Mouse (Mus musculus): ENCODE measurements around the gene Sbno2. TPM values are rescaled to one million over a fixed set of nuclear protein-coding genes. Genes with fewer than 3 reads are reported as not detected.

The Sbno2 gene
- total RNA-seq, 2 experiments from 2014 or later = 9.2 to 20.9 TPM

DNA sequence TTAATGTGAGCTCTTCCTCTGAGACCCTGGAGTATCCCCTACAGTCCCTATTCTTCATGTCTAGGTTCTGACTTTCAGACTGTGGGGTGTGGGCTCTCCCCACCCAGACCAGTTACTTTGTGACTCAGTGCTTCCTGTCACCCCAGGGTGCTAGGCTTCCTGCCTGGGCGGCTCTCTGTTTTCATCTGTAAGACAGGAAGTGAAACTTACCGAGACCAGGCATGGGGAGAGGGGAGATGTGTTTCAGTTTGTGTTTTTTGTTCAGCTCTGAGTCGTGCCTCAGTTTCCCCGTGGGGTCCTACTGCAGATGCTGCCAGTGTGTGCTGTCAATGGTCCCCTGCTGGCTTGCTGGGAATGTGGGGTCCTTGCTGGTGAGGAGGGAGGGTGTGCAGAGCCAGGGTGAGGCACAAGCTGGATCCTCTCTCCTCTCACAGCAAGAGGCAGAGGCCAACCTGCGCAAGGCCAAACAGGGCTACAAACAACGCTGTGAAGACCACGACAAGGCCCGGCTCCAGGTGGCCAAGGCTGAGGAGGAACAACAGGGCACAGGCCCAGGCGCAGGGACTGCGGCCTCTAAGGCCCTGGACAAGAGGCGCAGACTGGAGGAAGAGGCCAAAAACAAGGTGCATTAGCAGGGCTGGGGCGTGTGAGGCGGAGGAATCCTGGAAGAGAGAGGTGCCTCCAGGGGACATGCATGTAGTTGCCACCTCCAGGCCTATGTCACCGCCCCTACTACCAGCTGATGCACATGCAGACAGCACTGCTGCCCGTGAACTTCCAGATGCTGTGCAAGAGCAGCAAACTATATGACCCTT is 80.9 kb downstream of the Sbno2 start:
- ATAC-seq (replicated peaks; ENCODE audit: low FRiP score, poor library complexity, severe bottlenecking) = no peak

DNA sequence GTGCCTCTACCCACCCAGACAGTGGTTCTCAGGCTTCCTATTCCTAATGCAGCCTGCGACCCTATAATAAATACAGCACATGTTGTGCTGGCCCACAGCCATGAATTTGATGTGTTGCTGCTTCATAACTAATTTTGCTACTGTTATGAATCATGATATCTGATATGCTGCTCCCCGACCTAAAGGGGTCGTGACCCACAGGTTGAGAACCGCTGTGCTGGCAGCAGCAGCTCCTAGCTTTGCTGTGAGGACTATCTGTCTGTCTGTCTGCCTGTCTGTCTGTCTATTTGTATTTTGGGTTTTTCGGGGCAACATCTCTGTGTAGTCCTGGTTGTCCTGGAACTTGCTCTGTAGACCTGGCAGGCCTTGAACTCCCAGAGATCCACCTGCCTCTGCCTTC is 81.6 kb downstream of the Sbno2 start:
- no peak for ATAC-seq (replicated peaks; ENCODE audit: low FRiP score, poor library complexity, severe bottlenecking)

DNA sequence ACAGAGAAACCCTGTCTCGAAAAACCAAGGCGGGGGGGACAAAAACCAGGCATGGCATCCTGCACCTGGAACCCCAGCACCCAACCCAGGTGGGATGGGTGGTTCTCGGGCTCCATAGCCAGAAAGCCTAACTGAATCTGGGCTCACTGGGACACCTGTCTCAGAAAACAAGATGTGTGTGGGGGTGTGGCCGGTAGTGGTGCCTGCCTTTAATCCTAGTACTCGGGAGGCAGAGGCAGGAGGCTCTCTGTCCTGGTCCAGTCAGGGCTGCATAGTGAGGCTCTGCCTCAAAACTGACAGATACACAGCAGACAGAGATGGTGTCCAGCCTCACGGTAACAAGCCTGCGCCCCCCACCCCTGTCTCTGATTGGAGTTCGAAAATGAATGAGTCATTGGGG is 82.6 kb downstream of the Sbno2 start:
- ATAC-seq (replicated peaks; ENCODE audit: low FRiP score, poor library complexity, severe bottlenecking) = no peak

DNA sequence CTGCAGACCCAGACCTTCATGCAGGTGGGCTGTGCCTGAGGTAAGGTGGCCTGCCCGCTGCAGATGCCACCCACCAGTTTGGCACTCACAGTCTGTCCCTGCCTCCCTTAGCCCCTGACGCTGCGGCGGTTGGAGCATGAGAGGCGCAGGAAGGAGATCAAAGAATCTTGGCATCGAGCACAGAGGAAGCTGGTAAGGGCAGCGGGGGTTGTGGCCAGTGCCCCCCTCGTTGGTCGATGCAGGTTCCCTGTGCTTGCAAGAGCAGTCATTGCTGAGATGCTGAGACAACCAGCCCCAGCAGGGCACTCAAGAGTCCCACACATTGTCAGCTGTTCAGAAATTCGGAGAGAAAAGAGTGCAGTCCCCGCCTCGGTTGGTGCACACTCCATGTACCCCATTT is 83.2 kb downstream of the Sbno2 start:
- ATAC-seq (replicated peaks; ENCODE audit: low FRiP score, poor library complexity, severe bottlenecking) = no peak

DNA sequence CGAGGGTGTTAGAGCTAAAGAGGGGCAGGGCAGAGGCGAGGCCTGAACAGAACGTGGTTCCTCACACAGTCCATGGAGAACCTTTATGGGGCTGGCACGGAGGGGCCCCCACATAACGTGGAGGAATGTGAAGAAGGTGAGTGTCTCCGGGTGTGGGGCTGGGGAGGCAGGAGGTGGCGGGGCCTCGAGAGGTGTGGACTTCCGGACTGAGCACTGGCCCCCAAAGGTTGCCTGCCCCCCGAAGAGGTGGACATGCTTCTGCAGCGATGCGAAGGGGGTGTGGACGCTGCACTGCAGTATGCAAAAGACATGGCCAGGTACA is 84.1 kb downstream of the Sbno2 start:
- no peak for ATAC-seq (replicated peaks; ENCODE audit: low FRiP score, poor library complexity, severe bottlenecking)

DNA sequence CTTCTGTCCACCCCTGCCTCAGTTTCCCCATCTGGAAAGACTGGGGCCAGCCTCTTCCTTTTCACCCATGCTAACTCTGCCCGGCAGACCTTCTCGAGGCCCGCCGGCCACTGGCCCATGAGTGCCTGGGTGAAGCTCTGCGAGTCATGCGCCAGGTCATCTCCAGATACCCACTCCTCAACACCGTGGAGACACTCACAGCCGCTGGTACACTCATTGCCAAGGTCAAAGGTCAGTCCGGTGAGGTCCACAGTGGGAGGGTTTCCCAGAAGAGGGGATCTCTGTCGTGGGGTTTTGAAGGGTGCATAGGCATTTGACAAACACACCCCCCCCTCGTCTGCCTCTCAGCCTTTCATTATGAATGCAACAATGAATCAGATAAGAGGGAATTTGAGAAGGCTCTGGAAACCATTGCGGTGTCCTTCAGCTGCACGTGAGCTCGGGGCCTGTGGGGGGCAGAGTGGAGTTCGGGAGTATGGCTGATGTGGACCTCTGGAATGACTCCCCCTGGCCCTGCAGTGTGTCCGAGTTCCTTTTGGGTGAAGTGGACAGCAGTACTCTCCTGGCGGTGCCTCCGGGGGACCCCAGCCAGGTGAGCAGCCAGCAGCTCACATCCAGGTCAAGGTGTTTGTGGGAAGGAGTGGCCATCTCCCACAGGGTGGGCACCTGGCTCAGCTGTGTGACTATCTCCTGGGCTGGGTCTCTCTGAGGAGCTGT is 84.6 kb downstream of the Sbno2 start:
- ATAC-seq (replicated peaks; ENCODE audit: low FRiP score, poor library complexity, severe bottlenecking) = no peak

DNA sequence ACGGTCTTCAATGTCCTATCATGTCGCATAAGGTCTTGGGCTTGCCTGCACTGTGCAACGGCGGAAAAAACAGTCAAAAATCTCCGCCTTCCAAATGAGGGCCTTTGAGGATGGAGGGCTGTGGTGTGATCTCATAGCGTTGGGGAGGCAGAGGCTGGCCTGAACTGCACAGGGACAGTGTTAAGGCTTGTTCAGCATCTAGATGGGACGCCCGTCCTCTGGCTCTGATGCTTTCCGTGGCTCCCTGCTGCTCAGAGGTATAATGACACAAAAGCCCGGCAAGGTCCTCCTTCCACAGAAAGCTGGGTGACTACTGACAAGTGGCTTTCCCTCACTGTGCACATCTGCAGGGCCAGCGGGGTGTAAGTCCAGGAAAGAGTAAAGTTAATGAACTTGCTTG is 85.2 kb downstream of the Sbno2 start:
- ATAC-seq (replicated peaks; ENCODE audit: low FRiP score, poor library complexity, severe bottlenecking) = no peak

DNA sequence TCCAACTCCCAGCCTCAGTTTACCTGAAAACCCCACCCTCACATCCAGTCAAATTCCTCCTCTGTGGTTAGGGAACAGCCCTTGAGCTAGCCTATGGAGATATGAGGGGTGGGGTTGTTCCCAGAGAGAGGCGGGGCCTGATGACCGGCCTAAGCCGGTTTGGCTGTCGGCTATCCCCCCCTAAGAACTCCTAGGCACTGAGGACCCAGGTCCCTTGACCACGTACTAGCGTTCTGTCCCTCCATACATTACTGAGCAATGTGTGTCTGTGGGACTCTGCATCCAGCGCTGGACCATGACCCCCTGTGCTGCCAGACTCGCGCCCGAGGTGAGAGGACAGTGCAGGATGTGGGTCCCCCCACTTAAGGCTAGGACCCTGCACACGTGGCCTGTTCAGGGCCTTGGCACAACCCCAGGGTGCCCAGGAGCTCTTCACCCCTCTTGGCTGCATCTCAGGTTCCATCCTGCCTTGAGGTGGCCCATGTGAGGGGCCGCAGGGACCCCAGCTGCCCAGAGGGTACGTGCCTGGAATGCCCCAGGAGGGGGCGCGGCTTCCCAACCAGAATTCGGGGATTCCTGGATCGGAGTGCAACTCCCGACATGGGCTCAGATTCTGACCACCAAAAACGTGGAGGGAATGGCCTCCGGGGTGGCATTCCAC is 85.8 kb downstream of the Sbno2 start:
- ATAC-seq (replicated peaks; ENCODE audit: low FRiP score, poor library complexity, severe bottlenecking) = no peak

DNA sequence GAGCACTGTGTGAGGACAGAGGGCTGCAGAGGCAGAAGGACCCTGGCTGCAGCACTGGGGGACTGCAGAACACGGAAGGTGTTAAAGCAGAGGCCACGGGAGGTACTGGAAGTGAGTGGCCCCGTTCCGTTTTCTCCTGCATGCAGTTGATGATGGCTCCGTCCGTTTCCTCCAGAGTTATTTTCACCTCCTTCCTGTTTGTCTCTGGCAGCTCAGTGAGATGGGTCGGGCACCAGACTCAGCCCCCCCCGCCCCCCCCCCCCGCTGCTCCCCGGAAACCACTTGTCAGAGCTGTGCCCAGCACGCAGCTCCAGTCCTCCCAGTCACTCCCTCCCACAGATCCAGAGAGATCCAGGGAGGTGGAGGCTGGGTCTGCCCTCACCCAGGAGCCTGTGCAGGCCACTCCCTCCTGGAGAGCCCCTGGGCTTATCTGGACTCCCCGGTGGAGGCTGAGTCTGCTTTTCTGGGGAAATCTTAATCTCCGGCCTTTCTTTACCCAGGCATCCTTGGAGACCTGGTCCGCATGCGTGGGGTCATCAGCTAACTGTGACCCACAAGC is 86.6 kb downstream of the Sbno2 start:
- ATAC-seq (replicated peaks; ENCODE audit: low FRiP score, poor library complexity, severe bottlenecking) = peak; percentile 27

DNA sequence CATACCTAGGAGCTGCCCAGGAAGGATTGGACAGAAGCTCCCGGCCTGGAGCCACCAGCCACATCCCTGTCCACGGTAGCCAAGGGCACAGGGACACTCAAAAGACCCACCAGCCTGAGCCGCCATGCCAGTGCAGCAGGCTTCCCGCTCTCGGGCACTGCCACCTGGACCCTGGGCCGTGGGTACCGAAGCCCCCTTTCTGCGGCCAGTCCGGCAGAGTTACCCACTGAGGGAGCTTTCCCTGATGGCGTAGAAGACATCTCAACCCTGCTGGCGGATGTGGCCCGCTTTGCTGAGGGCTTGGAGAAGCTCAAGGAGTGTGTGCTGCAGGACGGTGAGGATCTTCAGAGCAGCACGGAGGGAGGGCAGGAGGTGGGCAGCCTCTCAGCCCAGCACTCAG is 87.6 kb downstream of the Sbno2 start:
- ATAC-seq (replicated peaks; ENCODE audit: low FRiP score, poor library complexity, severe bottlenecking) = 0 out of 2 replicates have a peak, but pooled peaks have one; percentile 14

DNA sequence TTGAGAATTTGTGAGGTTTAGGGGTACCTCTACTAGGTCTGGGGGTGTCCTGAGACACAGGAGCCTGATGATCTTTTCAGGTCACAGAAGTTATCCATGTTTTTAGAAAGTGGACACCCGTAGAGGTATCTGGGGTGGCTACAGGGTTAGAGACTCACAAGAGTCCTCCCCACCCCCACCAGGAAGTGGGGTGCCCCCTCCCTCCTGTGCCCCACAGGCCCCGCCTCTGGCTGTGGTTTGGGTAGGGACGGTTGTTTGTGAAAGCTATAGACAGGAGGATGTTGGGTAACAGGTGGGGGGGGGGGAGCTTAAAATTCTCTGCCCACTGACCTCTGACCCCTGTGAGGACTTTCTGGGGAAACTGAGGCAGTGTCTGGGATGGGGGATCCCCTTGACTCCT is 88.0 kb downstream of the Sbno2 start:
- no peak for ATAC-seq (replicated peaks; ENCODE audit: low FRiP score, poor library complexity, severe bottlenecking)

DNA sequence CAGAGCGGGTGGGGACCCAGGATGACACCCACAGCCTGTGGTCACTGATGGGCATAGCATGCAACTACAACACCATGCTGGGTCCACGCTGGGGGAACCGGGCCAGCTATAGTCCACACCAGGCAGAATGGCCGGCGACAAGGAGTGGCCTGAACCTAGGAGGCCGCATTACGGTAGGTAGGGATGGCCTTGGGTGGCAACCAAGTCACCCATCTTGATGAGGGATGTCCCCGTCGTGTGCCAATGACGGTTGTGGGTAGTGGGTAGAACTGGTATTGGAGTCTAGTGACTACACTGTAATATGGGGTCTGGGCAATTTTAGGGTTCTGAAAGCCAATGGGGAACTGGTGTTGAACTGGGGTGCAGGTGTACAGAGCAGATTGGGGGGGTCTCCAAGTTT is 88.4 kb downstream of the Sbno2 start:
- ATAC-seq (replicated peaks; ENCODE audit: low FRiP score, poor library complexity, severe bottlenecking) = peak; percentile 19; the same call in 1 of the 2 replicates

DNA sequence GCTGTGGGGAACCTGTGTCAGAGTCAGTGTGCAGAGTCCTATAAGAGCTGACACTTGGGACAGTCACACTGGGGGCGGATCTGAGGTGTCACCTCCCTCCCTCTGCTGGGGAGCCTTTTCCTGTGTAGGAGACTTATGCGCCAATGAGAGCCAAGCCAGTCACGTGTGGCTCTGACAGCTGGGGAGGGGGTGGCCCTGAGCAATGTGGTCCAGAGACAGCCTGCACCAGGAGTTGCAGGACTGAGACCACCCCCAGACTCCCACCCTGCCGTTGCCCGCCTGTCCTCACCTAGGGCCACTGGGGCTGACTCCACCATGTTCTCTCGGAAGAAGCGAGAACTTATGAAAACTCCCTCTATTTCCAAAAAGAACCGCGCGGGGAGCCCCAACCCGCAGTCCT is 88.9 kb downstream of the Sbno2 start, which contains the start of gene Arhgap45:
Arhgap45 (plus strand) TSS at position 143 of the 400 bp plus-strand sequence.
- peak; percentile 41 for ATAC-seq (replicated peaks; ENCODE audit: low FRiP score, poor library complexity, severe bottlenecking)

DNA sequence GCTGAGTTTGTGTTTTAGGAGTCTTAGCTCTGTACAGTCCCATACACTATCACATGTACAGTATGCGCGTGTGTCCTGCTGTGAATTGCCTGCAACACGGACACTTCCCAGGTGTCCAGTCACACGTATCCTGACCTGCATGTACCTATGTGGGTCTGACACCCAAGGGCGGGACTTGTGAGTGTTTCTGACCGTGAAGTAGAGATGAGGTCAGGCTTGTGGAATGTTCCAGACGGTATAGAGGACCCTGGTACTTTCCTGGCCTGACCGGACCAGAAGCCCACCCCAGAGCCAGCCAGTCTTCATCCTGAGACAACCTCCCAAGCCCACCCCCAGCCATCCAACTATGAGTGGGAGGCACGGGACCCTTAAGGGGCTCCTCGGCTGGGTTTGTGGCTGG is 89.8 kb downstream of the Sbno2 start:
- no peak for ATAC-seq (replicated peaks; ENCODE audit: low FRiP score, poor library complexity, severe bottlenecking)

DNA sequence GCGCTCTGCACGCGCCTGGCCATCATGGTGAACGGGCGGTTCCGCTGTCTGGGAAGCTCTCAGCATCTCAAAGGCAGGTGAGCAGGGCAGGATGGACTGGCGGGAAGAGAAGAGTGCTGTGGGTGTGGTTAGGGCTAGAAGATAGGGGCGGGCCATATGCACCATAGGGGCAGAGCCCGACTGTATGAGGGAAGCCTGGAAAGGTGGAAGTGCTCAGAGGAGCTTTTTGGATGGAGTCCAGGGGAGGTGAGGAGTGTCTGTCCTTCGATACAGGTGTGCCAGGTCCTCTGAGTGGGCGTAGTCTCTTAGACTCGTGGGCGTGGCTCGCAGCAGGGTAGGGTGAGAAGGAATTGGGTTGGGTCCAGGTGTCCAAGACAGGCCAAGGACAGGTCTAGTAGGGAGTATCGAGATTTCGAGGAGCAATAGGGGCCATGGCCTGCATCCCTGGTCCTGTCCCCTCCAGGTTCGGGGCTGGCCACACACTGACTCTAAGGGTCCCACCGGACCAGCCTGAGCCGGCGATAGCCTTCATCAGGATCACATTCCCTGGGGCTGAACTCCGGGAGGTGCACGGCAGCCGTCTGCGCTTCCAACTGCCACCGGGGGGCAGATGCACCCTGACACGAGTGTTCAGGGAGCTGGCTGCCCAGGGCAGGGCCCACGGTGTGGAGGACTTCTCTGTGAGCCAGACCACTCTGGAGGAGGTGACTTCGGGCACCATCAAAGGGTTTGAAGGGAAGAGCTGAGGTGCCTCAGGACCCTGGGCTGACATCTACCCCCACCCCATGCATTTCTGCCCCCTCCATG is 90.7 kb downstream of the Sbno2 start:
- ATAC-seq (replicated peaks; ENCODE audit: low FRiP score, poor library complexity, severe bottlenecking) = no peak

DNA sequence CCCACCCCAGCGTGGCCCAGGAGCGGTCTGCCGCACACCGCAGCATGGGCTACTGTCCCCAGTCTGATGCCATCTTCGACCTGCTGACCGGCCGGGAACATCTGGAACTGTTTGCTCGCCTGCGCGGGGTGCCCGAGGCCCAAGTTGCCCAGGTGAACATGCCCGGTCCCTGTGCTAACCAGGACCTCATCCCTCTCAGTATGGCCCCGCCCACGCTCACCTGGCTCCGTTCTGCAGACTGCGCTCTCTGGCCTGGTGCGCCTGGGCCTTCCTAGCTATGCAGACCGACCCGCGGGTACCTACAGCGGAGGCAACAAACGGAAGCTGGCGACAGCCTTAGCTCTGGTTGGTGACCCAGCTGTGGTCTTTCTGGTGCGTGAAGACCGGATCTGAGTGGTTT is 91.8 kb downstream of the Sbno2 start:
- no peak for ATAC-seq (replicated peaks; ENCODE audit: low FRiP score, poor library complexity, severe bottlenecking)

DNA sequence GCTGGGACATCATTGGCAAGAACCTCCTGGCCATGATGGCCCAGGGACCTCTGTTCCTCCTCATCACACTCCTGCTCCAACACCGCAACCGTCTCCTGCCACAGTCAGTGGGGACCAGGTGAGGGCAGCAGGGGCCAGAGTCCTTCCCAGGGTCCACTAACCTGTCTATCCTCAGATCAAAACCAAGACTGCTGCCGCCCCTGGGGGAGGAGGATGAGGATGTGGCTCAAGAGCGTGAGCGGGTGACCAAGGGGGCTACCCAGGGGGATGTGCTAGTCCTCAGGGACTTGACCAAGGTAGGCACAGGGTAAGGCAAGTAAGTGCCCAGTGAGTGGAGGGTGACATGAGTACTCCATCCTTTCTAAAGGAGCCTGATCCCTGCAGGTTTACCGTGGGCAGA is 93.6 kb downstream of the Sbno2 start:
- no peak for ATAC-seq (replicated peaks; ENCODE audit: low FRiP score, poor library complexity, severe bottlenecking)
